Comparison of ENCODE assay signal across 33 mouse cellular contexts in genomic region chr11:23029399-23029798, GRCm38 (mm10).
"Had no signal": no experiment of that assay in that cellular context is flagged by ENCODE, and none has a peak within 500 bp of the region (broad histone marks: within the 10 kb centered on the region; RNA-seq: fewer than 3 reads in every experiment).

No protein-coding gene starts in this region.

- H3K9me3 ChIP-seq: heart, embryonic 10.5 days; heart, embryonic 12.5 days; heart, embryonic 13.5 days; heart, embryonic 15.5 days; hindbrain, embryonic 10.5 days; hindbrain, embryonic 12.5 days; hindbrain, embryonic 13.5 days; hindbrain, embryonic 15.5 days; kidney, embryonic 15.5 days had no signal

- DNase-seq: heart, postnatal 10 days; heart, postnatal 14 days; heart, postnatal 36 days; heart, postnatal 4 days; kidney, adult 11 months; kidney, adult 18-20 months; kidney, adult 2 months; kidney, adult 8-10 months; kidney, adult 9 months; kidney, postnatal 10 days; kidney, postnatal 14 days; kidney, postnatal 25 days; kidney, postnatal 36 days; kidney, postnatal 4 days; layer of hippocampus, adult 9-11 months; layer of hippocampus, postnatal 36 days had no signal

- H3K4me1 ChIP-seq: heart, embryonic 10.5 days; heart, embryonic 12.5 days; heart, embryonic 15.5 days; hindbrain, embryonic 10.5 days; hindbrain, embryonic 12.5 days; hindbrain, embryonic 13.5 days; hindbrain, embryonic 15.5 days; kidney, embryonic 15.5 days had no signal

- ATAC-seq: hindbrain, embryonic 16.5 days; hindbrain, postnatal 0 days; inflammation-experienced regulatory T-cells, adult 6 months had no signal

- H3K4me3 ChIP-seq: heart, embryonic 10.5 days; heart, embryonic 12.5 days; heart, embryonic 13.5 days; heart, embryonic 15.5 days; hindbrain, embryonic 10.5 days; hindbrain, embryonic 12.5 days; hindbrain, embryonic 13.5 days; hindbrain, embryonic 15.5 days; kidney, embryonic 15.5 days; layer of hippocampus, adult 2 months; left cerebral cortex, adult 2 months had no signal

- H3K27me3 ChIP-seq: heart, embryonic 12.5 days; heart, embryonic 13.5 days; heart, embryonic 15.5 days; hindbrain, embryonic 12.5 days; hindbrain, embryonic 13.5 days; hindbrain, embryonic 15.5 days; kidney, embryonic 15.5 days had no signal

- H3K9ac ChIP-seq: heart, embryonic 12.5 days; heart, embryonic 13.5 days; heart, embryonic 15.5 days; hindbrain, embryonic 12.5 days; hindbrain, embryonic 13.5 days; hindbrain, embryonic 14.5 days; hindbrain, embryonic 15.5 days; kidney, embryonic 15.5 days had no signal

- H3K27ac ChIP-seq: heart, embryonic 10.5 days; heart, embryonic 13.5 days; heart, embryonic 15.5 days; hindbrain, embryonic 10.5 days; hindbrain, embryonic 12.5 days; hindbrain, embryonic 13.5 days; hindbrain, embryonic 14.5 days; hindbrain, embryonic 15.5 days; hindbrain, postnatal 0 days; kidney, embryonic 15.5 days; kidney, postnatal 0 days; layer of hippocampus, adult 2 months; left cerebral cortex, adult 2 months had no signal

- H3K4me2 ChIP-seq: heart, embryonic 11.5 days; heart, embryonic 12.5 days; heart, embryonic 13.5 days; heart, embryonic 15.5 days; hindbrain, embryonic 12.5 days; hindbrain, embryonic 13.5 days; hindbrain, embryonic 14.5 days; hindbrain, embryonic 15.5 days; kidney, embryonic 15.5 days had no signal

- H3K36me3 ChIP-seq: heart, embryonic 10.5 days; heart, embryonic 12.5 days; heart, embryonic 13.5 days; heart, embryonic 15.5 days; hindbrain, embryonic 10.5 days; hindbrain, embryonic 12.5 days; hindbrain, embryonic 13.5 days; hindbrain, embryonic 15.5 days; kidney, embryonic 15.5 days had no signal
